Mouse (Mus musculus): ENCODE results near the gene Thada. TPM values are rescaled to one million over a fixed set of nuclear protein-coding genes. Genes with fewer than 3 reads are reported as not detected.
A peak's percentile ranks its signal among the peaks of the same experiment; 100 is the strongest.

Thada gene
- polyA plus RNA-seq, 1 experiment from 2014 or later: 1.6 TPM

- Histone ChIP-seq H3K4me2 (replicated peaks; ENCODE audit: low read depth) (no peak overlapping the region), H3K36me3 (ENCODE audit: control insufficient read depth, insufficient read depth, low read length) (peaks cover 18% of the 10 kb centered on the region), H3K27me3 (ENCODE audit: control insufficient read depth, insufficient read depth, low read length) (no peaks in the 10 kb centered on the region), H3K27ac (replicated peaks) (no peak overlapping the region), H3K4me3 (ENCODE audit: low read depth, low read length) (no peak overlapping the region), H3K9me3 (ENCODE audit: control insufficient read depth, low read length) (no peaks in the 10 kb centered on the region), H3K4me1 (replicated peaks; ENCODE audit: control insufficient read depth, insufficient read depth) (no peaks in the 10 kb centered on the region), H3K9ac (ENCODE audit: low read length) (no peak overlapping the region)
- 65% methylated on average over 5 of the region's 5 CpGs for WGBS
- DNase-seq (ENCODE audit: low spot score) (no peak), ATAC-seq (ENCODE audit: low FRiP score, low TSS enrichment) (0 out of 2 replicates have a peak, but pooled peaks have one; percentile 38)
- TF ChIP-seq EP300 (optimal IDR thresholded peaks at IDR 0.05) (no peak), CTCF (IDR thresholded peaks at IDR 0.05; ENCODE audit: low read depth) (no peak)
Measured at GRCm38 (mm10) chr17:84431991-84432390, 34.0 kb downstream of the Thada start.

- DNase-seq (ENCODE audit: low spot score) (no peak), ATAC-seq (ENCODE audit: low FRiP score, low TSS enrichment) (no peak)
- Histone ChIP-seq H3K4me3 (ENCODE audit: low read depth, low read length) (no peak overlapping the region), H3K4me1 (replicated peaks; ENCODE audit: control insufficient read depth, insufficient read depth) (0 out of 2 replicates have a peak, but pooled peaks cover 2% of the 10 kb centered on the region), H3K4me2 (replicated peaks; ENCODE audit: low read depth) (no peak overlapping the region), H3K36me3 (ENCODE audit: control insufficient read depth, insufficient read depth, low read length) (peaks cover 13% of the 10 kb centered on the region), H3K9ac (ENCODE audit: low read length) (no peak overlapping the region), H3K27me3 (ENCODE audit: control insufficient read depth, insufficient read depth, low read length) (no peaks in the 10 kb centered on the region), H3K27ac (replicated peaks) (no peak overlapping the region), H3K9me3 (ENCODE audit: control insufficient read depth, low read length) (no peaks in the 10 kb centered on the region)
- no peak for TF ChIP-seq EP300 (optimal IDR thresholded peaks at IDR 0.05)
- peak; percentile 43 for TF ChIP-seq CTCF (IDR thresholded peaks at IDR 0.05; ENCODE audit: low read depth)
- whole genome bisulfite sequencing: 69% methylated on average over 1 of the region's 1 CpGs
Measured at GRCm38 (mm10) chr17:84424258-84424657, 41.7 kb downstream of the Thada start.

- Histone ChIP-seq H3K4me3 (ENCODE audit: low read depth, low read length) (no peak overlapping the region), H3K27ac (replicated peaks) (no peak overlapping the region), H3K36me3 (ENCODE audit: control insufficient read depth, insufficient read depth, low read length) (peaks cover 4% of the 10 kb centered on the region; the same call in 1 of the 2 replicates), H3K4me2 (replicated peaks; ENCODE audit: low read depth) (no peak overlapping the region), H3K9me3 (ENCODE audit: control insufficient read depth, low read length) (no peaks in the 10 kb centered on the region), H3K9ac (ENCODE audit: low read length) (no peak overlapping the region), H3K27me3 (ENCODE audit: control insufficient read depth, insufficient read depth, low read length) (no peaks in the 10 kb centered on the region), H3K4me1 (replicated peaks; ENCODE audit: control insufficient read depth, insufficient read depth) (0 out of 2 replicates have a peak, but pooled peaks cover 2% of the 10 kb centered on the region)
- ATAC-seq (ENCODE audit: low FRiP score, low TSS enrichment) (no peak), DNase-seq (ENCODE audit: low spot score) (no peak)
- WGBS: 72% methylated on average over 8 of the region's 8 CpGs
- no peak for TF ChIP-seq CTCF (IDR thresholded peaks at IDR 0.05; ENCODE audit: low read depth)
- TF ChIP-seq EP300 (optimal IDR thresholded peaks at IDR 0.05): no peak
Measured at GRCm38 (mm10) chr17:84422916-84423315, 43.1 kb downstream of the Thada start.

- peak overlapping the region; percentile 53; the same call in 1 of the 2 replicates for H3K27ac ChIP-seq (replicated peaks)
- DNase-seq (ENCODE audit: low spot score): no peak
- H3K9ac ChIP-seq (ENCODE audit: low read length): no peak overlapping the region
- no peaks in the 10 kb centered on the region for H3K27me3 ChIP-seq (ENCODE audit: control insufficient read depth, insufficient read depth, low read length)
- no peak overlapping the region for H3K4me2 ChIP-seq (replicated peaks; ENCODE audit: low read depth)
- no peak for TF ChIP-seq CTCF (IDR thresholded peaks at IDR 0.05; ENCODE audit: low read depth)
- no peak for TF ChIP-seq EP300 (optimal IDR thresholded peaks at IDR 0.05)
- 49% methylated on average over 4 of the region's 4 CpGs for WGBS
- H3K36me3 ChIP-seq (ENCODE audit: control insufficient read depth, insufficient read depth, low read length): peaks cover 4% of the 10 kb centered on the region; the same call in 1 of the 2 replicates
- peak; percentile 42; the same call in 1 of the 2 replicates for ATAC-seq (ENCODE audit: low FRiP score, low TSS enrichment)
- 0 out of 2 replicates have a peak, but pooled peaks cover 2% of the 10 kb centered on the region for H3K4me1 ChIP-seq (replicated peaks; ENCODE audit: control insufficient read depth, insufficient read depth)
- H3K9me3 ChIP-seq (ENCODE audit: control insufficient read depth, low read length): no peaks in the 10 kb centered on the region
- no peak overlapping the region for H3K4me3 ChIP-seq (ENCODE audit: low read depth, low read length)
Measured at GRCm38 (mm10) chr17:84422001-84422785, 43.8 kb downstream of the Thada start.

GRCm38 (mm10) chr17:84421042-84421441, 45.0 kb downstream of the Thada start:
- ATAC-seq (ENCODE audit: low FRiP score, low TSS enrichment) (no peak; the same call in 1 of the 2 replicates), DNase-seq (ENCODE audit: low spot score) (peak; percentile 26)
- Histone ChIP-seq H3K4me1 (replicated peaks; ENCODE audit: control insufficient read depth, insufficient read depth) (0 out of 2 replicates have a peak, but pooled peaks cover 2% of the 10 kb centered on the region), H3K27ac (replicated peaks) (no peak overlapping the region), H3K9me3 (ENCODE audit: control insufficient read depth, low read length) (no peaks in the 10 kb centered on the region), H3K9ac (ENCODE audit: low read length) (no peak overlapping the region), H3K36me3 (ENCODE audit: control insufficient read depth, insufficient read depth, low read length) (no peaks in the 10 kb centered on the region), H3K4me2 (replicated peaks; ENCODE audit: low read depth) (no peak overlapping the region), H3K4me3 (ENCODE audit: low read depth, low read length) (no peak overlapping the region), H3K27me3 (ENCODE audit: control insufficient read depth, insufficient read depth, low read length) (no peaks in the 10 kb centered on the region)
- WGBS: 94% methylated on average over 4 of the region's 4 CpGs
- TF ChIP-seq EP300 (optimal IDR thresholded peaks at IDR 0.05): no peak
- TF ChIP-seq CTCF (IDR thresholded peaks at IDR 0.05; ENCODE audit: low read depth): peak; percentile 69

GRCm38 (mm10) chr17:84420276-84420639, 45.7 kb downstream of the Thada start:
- WGBS: 68% methylated on average over 3 of the region's 3 CpGs
- H3K4me3 ChIP-seq (ENCODE audit: low read depth, low read length): no peak overlapping the region

More at GRCm38 (mm10) chr17:84420276-84420639, 45.7 kb downstream of the Thada start:
- H3K9ac ChIP-seq (ENCODE audit: low read length): no peak overlapping the region
- DNase-seq (ENCODE audit: low spot score) (no peak), ATAC-seq (ENCODE audit: low FRiP score, low TSS enrichment) (peak; percentile 54; the same call in 1 of the 2 replicates)
- no peak overlapping the region for H3K4me2 ChIP-seq (replicated peaks; ENCODE audit: low read depth)
- no peaks in the 10 kb centered on the region for H3K27me3 ChIP-seq (ENCODE audit: control insufficient read depth, insufficient read depth, low read length)
- no peaks in the 10 kb centered on the region for H3K9me3 ChIP-seq (ENCODE audit: control insufficient read depth, low read length)
- H3K27ac ChIP-seq (replicated peaks): peak overlapping the region; percentile 45; the same call in 1 of the 2 replicates
- H3K36me3 ChIP-seq (ENCODE audit: control insufficient read depth, insufficient read depth, low read length): no peaks in the 10 kb centered on the region
- TF ChIP-seq CTCF (IDR thresholded peaks at IDR 0.05; ENCODE audit: low read depth) (peak; percentile 30; the same call in 1 of the 2 replicates), EP300 (optimal IDR thresholded peaks at IDR 0.05) (no peak)
- 0 out of 2 replicates have a peak, but pooled peaks cover 2% of the 10 kb centered on the region for H3K4me1 ChIP-seq (replicated peaks; ENCODE audit: control insufficient read depth, insufficient read depth)

Measured in stomach, postnatal 0 days (tissue).